Mouse (Mus musculus): ENCODE results near the gene Rasgrp2.

- TF ChIP-seq ZNF384 (IDR thresholded peaks at IDR 0.05; ENCODE audit: low read depth, low read length) (no peak), ZC3H11A (IDR thresholded peaks at IDR 0.05; ENCODE audit: borderline replicate concordance, low read depth, low read length) (no peak), HCFC1 (IDR thresholded peaks at IDR 0.05; ENCODE audit: borderline replicate concordance, insufficient read depth, low read length) (no peak), MAFK (IDR thresholded peaks at IDR 0.05; ENCODE audit: insufficient read depth, low read depth, low read length) (no peak), CHD2 (IDR thresholded peaks at IDR 0.05; ENCODE audit: low read depth, low read length) (no peak)
These were observed 22.9 kb downstream of the Rasgrp2 start for GRCm38 (mm10) chr19:6422014-6422413.
